Mouse (Mus musculus): ENCODE measurements at regions not wholly inside any gene's neighbourhood (a gene's known extent, or its start where the extent isn't known, plus 50 kb on each side); places are given as distances from the start of the nearest gene placed in this dataset.
A peak's percentile ranks its signal among the peaks of the same experiment; 100 is the strongest.

GRCm38 (mm10) chr6:49893113-49893512 is 70.6 kb downstream of the Npy start:
- no peak for DNase-seq (ENCODE audit: low spot score)

- DNase-seq (ENCODE audit: low spot score): no peak
These were observed 76.6 kb downstream of the Npy start for GRCm38 (mm10) chr6:49899146-49899545.

- no peak for DNase-seq (ENCODE audit: low spot score)
These were observed 79.0 kb downstream of the Npy start for GRCm38 (mm10) chr6:49901512-49901911.

- DNase-seq (ENCODE audit: low spot score): no peak
These were observed 81.5 kb downstream of the Npy start for GRCm38 (mm10) chr6:49904001-49904400.

GRCm38 (mm10) chr6:49906456-49906855 is 83.9 kb downstream of the Npy start:
- DNase-seq (ENCODE audit: low spot score): no peak

- peak; percentile 6 for DNase-seq (ENCODE audit: low spot score)
These were observed 96.7 kb downstream of the Npy start for GRCm38 (mm10) chr6:49919089-49919812.

- DNase-seq (ENCODE audit: low spot score): no peak
These were observed 97.3 kb downstream of the Npy start for GRCm38 (mm10) chr6:49919813-49920170.

- DNase-seq (ENCODE audit: low spot score): no peak
These were observed 101.8 kb downstream of the Npy start for GRCm38 (mm10) chr6:49924296-49924695.

- DNase-seq (ENCODE audit: low spot score): no peak
These were observed 105.6 kb downstream of the Npy start for GRCm38 (mm10) chr6:49928075-49928474.

GRCm38 (mm10) chr6:49930104-49930503 is 107.6 kb downstream of the Npy start:
- no peak for DNase-seq (ENCODE audit: low spot score)

- DNase-seq (ENCODE audit: low spot score): no peak
These were observed 120.6 kb downstream of the Npy start for GRCm38 (mm10) chr6:49943087-49943486.

- no peak for DNase-seq (ENCODE audit: low spot score)
These were observed 136.4 kb downstream of the Npy start for GRCm38 (mm10) chr6:49958891-49959290.

- DNase-seq (ENCODE audit: low spot score): no peak
These were observed 138.7 kb downstream of the Npy start for GRCm38 (mm10) chr6:49961166-49961565.

GRCm38 (mm10) chr6:49965944-49966545 is 143.5 kb downstream of the Npy start:
- DNase-seq (ENCODE audit: low spot score): no peak

GRCm38 (mm10) chr6:49966555-49966954 is 143.5 kb upstream of the Mpp6 start:
- no peak for DNase-seq (ENCODE audit: low spot score)

- DNase-seq (ENCODE audit: low spot score): no peak
These were observed 136.7 kb upstream of the Mpp6 start for GRCm38 (mm10) chr6:49973258-49973865.

- no peak for DNase-seq (ENCODE audit: low spot score)
These were observed 132.3 kb upstream of the Mpp6 start for GRCm38 (mm10) chr6:49977783-49978182.

- DNase-seq (ENCODE audit: low spot score): no peak
These were observed 126.3 kb upstream of the Mpp6 start for GRCm38 (mm10) chr6:49983740-49984139.

GRCm38 (mm10) chr6:49985127-49985526 is 124.9 kb upstream of the Mpp6 start:
- peak; percentile 12 for DNase-seq (ENCODE audit: low spot score)

- DNase-seq (ENCODE audit: low spot score): no peak
These were observed 122.9 kb upstream of the Mpp6 start for GRCm38 (mm10) chr6:49987141-49987540.

- no peak for DNase-seq (ENCODE audit: low spot score)
These were observed 122.4 kb upstream of the Mpp6 start for GRCm38 (mm10) chr6:49987541-49988210.

- DNase-seq (ENCODE audit: low spot score): no peak
These were observed 120.2 kb upstream of the Mpp6 start for GRCm38 (mm10) chr6:49989585-49990521.
